Mouse (Mus musculus) monocyte, adult 5-6 weeks (primary cell): Measurements from ENCODE around the gene Smyd3. TPM values are rescaled to one million over a fixed set of nuclear protein-coding genes. Genes with fewer than 3 reads are reported as not detected.

Experiments
- ATAC-seq: fragments of 153-309, 156-312 bp; replicated peaks from 2 replicates; pipeline ENCODE4 v1.8.0; 2017; ENCODE audit warnings: mild to moderate bottlenecking; ENCODE audit not compliant: low TSS enrichment, insufficient number of reproducible peaks, severe bottlenecking, poor library complexity, low FRiP score
- total RNA-seq: library from RNA; stranded (forward); fragments of 200-1000, 200-491, 200-594 nt; gene quantifications from 3 replicates; pipeline ENCODE4 v1.2.3, GENCODE M21; 2017

Gene Smyd3
- total RNA-seq, 1 experiment from 2014 or later: 14.3 TPM

- ATAC-seq: no peak
Measured at GRCm38 (mm10) chr1:178991045-178991444, 526.8 kb downstream of the Smyd3 start.

- ATAC-seq: no peak
Measured at GRCm38 (mm10) chr1:178989485-178989884, 528.4 kb downstream of the Smyd3 start.

- no peak for ATAC-seq
Measured at GRCm38 (mm10) chr1:178988176-178988575, 529.7 kb downstream of the Smyd3 start.

- no peak for ATAC-seq
Measured at GRCm38 (mm10) chr1:178981641-178982040, 536.2 kb downstream of the Smyd3 start.

GRCm38 (mm10) chr1:178980185-178980584, 537.7 kb downstream of the Smyd3 start:
- ATAC-seq: no peak

- ATAC-seq: no peak
Measured at GRCm38 (mm10) chr1:178978617-178979245, 539.1 kb downstream of the Smyd3 start.

- no peak for ATAC-seq
Measured at GRCm38 (mm10) chr1:178972055-178972454, 545.8 kb downstream of the Smyd3 start.

GRCm38 (mm10) chr1:178961661-178962060, 556.2 kb downstream of the Smyd3 start:
- ATAC-seq: no peak

- no peak for ATAC-seq
Measured at GRCm38 (mm10) chr1:178960015-178960559, 557.8 kb downstream of the Smyd3 start.

GRCm38 (mm10) chr1:178958641-178959040, 559.2 kb downstream of the Smyd3 start:
- no peak for ATAC-seq

- no peak for ATAC-seq
Measured at GRCm38 (mm10) chr1:178952910-178953309, 564.9 kb downstream of the Smyd3 start.

- ATAC-seq: no peak
Measured at GRCm38 (mm10) chr1:178942251-178942963, 575.4 kb downstream of the Smyd3 start.

GRCm38 (mm10) chr1:178940353-178940752, 577.5 kb downstream of the Smyd3 start:
- no peak for ATAC-seq

- no peak for ATAC-seq
Measured at GRCm38 (mm10) chr1:178936976-178937375, 580.9 kb downstream of the Smyd3 start.

GRCm38 (mm10) chr1:178936457-178936856, 581.4 kb downstream of the Smyd3 start:
- ATAC-seq: no peak

GRCm38 (mm10) chr1:178933953-178934637, 583.7 kb downstream of the Smyd3 start:
- ATAC-seq: no peak

GRCm38 (mm10) chr1:178929531-178929930, 588.3 kb downstream of the Smyd3 start:
- no peak for ATAC-seq

GRCm38 (mm10) chr1:178924492-178925183, 593.2 kb downstream of the Smyd3 start:
- no peak for ATAC-seq
